Mouse (Mus musculus): ENCODE data around the gene Mrgbp. TPM values are rescaled to one million over a fixed set of nuclear protein-coding genes. Genes with fewer than 3 reads are reported as not detected.
A peak's percentile ranks its signal among the peaks of the same experiment; 100 is the strongest.

Mrgbp gene
- polyA plus RNA-seq, 1 experiment = 13.6 TPM

DNA sequence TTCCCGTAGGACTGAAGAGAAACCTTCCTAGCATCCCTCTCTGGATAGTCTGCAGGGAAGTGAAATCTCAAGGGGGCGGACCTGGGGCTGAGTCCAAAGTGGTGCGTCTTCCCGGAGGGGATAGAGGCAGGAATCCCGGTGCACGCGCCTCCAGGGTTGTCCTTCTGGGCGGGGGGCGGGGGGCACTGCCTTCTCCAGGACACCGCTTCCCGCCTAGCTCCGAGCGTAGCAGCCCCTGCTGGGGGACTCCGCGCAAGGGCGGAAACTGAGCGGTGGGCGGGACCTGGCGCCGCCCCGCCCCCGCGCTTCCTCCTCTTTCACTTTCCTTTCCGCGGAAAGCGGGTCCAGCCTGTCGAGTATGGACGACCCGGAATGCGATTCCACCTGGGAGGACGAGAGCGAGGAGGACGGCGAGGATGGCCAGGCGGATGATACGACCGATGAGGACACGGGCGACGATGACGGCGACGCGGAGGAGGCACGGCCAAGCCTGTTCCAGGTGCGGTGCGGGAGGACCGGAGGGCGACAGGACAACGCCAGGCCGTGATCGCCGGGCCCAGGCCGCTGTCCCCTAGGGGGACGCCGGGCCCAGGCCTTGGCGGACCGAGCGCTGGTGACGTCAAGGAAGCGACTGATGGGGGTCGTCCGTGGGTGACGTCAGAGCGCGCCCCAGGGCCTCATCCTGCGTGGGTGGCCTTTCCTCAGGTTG lies 8.2 kb downstream of the Mrgbp start, which contains the start of gene Ogfr:
Ogfr (plus strand) TSS at position 123 of the 709 bp plus-strand sequence.
- Histone ChIP-seq H3K27ac (ENCODE audit: insufficient read depth, low read depth, low read length) (peak within 1 kb of the TSS; percentile 84), H3K4me3 (ENCODE audit: insufficient read depth, low read depth, low read length) (peak within 1 kb of the TSS; percentile 78), H3K4me1 (ENCODE audit: control insufficient read depth, insufficient read depth, low read length) (no peaks in the 10 kb centered on the region; the same call in 1 of the 2 replicates), H3K27me3 (replicated peaks; ENCODE audit: control insufficient read depth, insufficient read depth, low read length) (no peaks in the 10 kb centered on the region), H3K36me3 (ENCODE audit: control insufficient read depth, insufficient read depth, low read length) (no peaks in the 10 kb centered on the region; the same call in 1 of the 2 replicates)
- DNase-seq = peak; percentile 85
- peak; percentile 5 for TF ChIP-seq POLR2A (IDR thresholded peaks at IDR 0.05; ENCODE audit: low read depth, low read length)
- no peak for TF ChIP-seq CTCF (conservative IDR thresholded peaks at IDR 0.05; ENCODE audit: insufficient read depth, insufficient read length, low read depth, low read length)
- under 1% methylated on average over 67 of the region's 67 CpGs for WGBS

- Histone ChIP-seq H3K4me1 (ENCODE audit: control insufficient read depth, insufficient read depth, low read length) (no peaks in the 10 kb centered on the region), H3K27me3 (replicated peaks; ENCODE audit: control insufficient read depth, insufficient read depth, low read length) (no peaks in the 10 kb centered on the region), H3K4me3 (ENCODE audit: insufficient read depth, low read depth, low read length) (no peak within 1 kb of the TSS), H3K27ac (ENCODE audit: insufficient read depth, low read depth, low read length) (no peak within 1 kb of the TSS), H3K36me3 (ENCODE audit: control insufficient read depth, insufficient read depth, low read length) (no peaks in the 10 kb centered on the region; the same call in 1 of the 2 replicates)
- TF ChIP-seq CTCF (conservative IDR thresholded peaks at IDR 0.05; ENCODE audit: insufficient read depth, insufficient read length, low read depth, low read length) (no peak), POLR2A (IDR thresholded peaks at IDR 0.05; ENCODE audit: low read depth, low read length) (no peak)
- no peak for DNase-seq
- WGBS = 45% methylated on average over 4 of the region's 4 CpGs
Measured at GRCm38 (mm10) chr2:180597490-180597889, 16.4 kb downstream of the Mrgbp start, which contains the start of gene Col9a3. Gene Col9a3, plus strand, starts transcription at chr2:180597790.

- no peak for DNase-seq
- Histone ChIP-seq H3K27me3 (replicated peaks; ENCODE audit: control insufficient read depth, insufficient read depth, low read length) (no peaks in the 10 kb centered on the region), H3K4me3 (ENCODE audit: insufficient read depth, low read depth, low read length) (no peak overlapping the region), H3K27ac (ENCODE audit: insufficient read depth, low read depth, low read length) (no peak overlapping the region), H3K36me3 (ENCODE audit: control insufficient read depth, insufficient read depth, low read length) (no peaks in the 10 kb centered on the region; the same call in 1 of the 2 replicates), H3K4me1 (ENCODE audit: control insufficient read depth, insufficient read depth, low read length) (no peaks in the 10 kb centered on the region)
- 16% methylated on average over 39 of the region's 41 CpGs for WGBS
- TF ChIP-seq CTCF (conservative IDR thresholded peaks at IDR 0.05; ENCODE audit: insufficient read depth, insufficient read length, low read depth, low read length) (no peak), POLR2A (IDR thresholded peaks at IDR 0.05; ENCODE audit: low read depth, low read length) (no peak)
Measured at GRCm38 (mm10) chr2:180598157-180598705, 17.1 kb downstream of the Mrgbp start.

DNA sequence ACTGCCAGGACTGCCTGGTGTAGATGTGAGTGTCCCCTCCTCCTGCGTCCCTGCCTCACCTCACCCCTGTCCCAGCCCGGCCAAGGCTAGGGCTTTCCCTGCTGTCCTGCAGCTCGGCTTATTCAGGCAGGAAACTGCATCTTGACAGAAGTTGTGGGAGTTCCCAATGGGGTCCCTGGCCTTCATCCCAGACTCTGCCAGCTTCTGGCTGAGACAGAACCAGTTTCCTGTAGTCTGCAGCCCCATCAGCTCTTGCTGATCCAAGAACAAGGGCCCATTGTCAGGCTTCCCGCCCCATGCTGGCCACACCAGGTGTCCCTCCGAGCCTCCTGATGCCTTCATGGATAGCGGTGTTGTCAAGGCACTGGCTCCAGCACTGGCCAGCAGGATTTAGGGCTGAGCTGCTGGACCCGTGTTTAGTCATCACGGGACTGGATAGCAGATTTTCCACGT lies 19.5 kb downstream of the Mrgbp start:
- Histone ChIP-seq H3K27ac (ENCODE audit: insufficient read depth, low read depth, low read length) (no peak overlapping the region), H3K4me1 (ENCODE audit: control insufficient read depth, insufficient read depth, low read length) (no peaks in the 10 kb centered on the region), H3K27me3 (replicated peaks; ENCODE audit: control insufficient read depth, insufficient read depth, low read length) (no peaks in the 10 kb centered on the region), H3K36me3 (ENCODE audit: control insufficient read depth, insufficient read depth, low read length) (no peaks in the 10 kb centered on the region), H3K4me3 (ENCODE audit: insufficient read depth, low read depth, low read length) (no peak overlapping the region)
- TF ChIP-seq CTCF (conservative IDR thresholded peaks at IDR 0.05; ENCODE audit: insufficient read depth, insufficient read length, low read depth, low read length) = no peak
- no peak for TF ChIP-seq POLR2A (IDR thresholded peaks at IDR 0.05; ENCODE audit: low read depth, low read length)
- no peak for DNase-seq
- 36% methylated on average over 9 of the region's 9 CpGs for WGBS

DNA sequence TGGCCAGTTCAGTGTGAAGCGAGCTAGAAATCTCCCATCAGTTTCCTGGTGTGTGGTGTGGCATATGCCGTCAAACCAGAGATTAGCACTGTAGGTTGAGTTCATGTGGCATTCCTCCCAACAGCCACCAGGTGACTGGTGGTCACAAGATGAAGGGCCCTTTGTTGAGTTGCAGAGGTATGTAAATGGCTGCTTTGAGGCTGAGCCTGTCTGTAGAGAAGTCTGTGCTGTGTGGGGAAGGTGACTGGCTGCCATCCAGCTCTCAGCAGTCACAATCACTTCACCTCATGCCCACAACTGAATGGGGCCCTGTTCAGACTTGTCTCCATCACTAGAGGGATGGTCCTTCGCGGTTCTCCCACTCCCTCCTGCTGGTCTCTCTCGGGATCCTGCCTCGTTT lies 23.7 kb downstream of the Mrgbp start:
- H3K27ac ChIP-seq (ENCODE audit: insufficient read depth, low read depth, low read length) = no peak overlapping the region
- 75% methylated on average over 6 of the region's 6 CpGs for WGBS
- no peaks in the 10 kb centered on the region for H3K36me3 ChIP-seq (ENCODE audit: control insufficient read depth, insufficient read depth, low read length)
- no peak for TF ChIP-seq CTCF (conservative IDR thresholded peaks at IDR 0.05; ENCODE audit: insufficient read depth, insufficient read length, low read depth, low read length)
- H3K27me3 ChIP-seq (replicated peaks; ENCODE audit: control insufficient read depth, insufficient read depth, low read length) = no peaks in the 10 kb centered on the region
- no peak for DNase-seq
- H3K4me1 ChIP-seq (ENCODE audit: control insufficient read depth, insufficient read depth, low read length) = no peaks in the 10 kb centered on the region
- H3K4me3 ChIP-seq (ENCODE audit: insufficient read depth, low read depth, low read length) = no peak overlapping the region

GRCm38 (mm10) chr2:180610283-180610682 lies 29.2 kb downstream of the Mrgbp start:
- Histone ChIP-seq H3K27ac (ENCODE audit: insufficient read depth, low read depth, low read length) (no peak overlapping the region), H3K4me3 (ENCODE audit: insufficient read depth, low read depth, low read length) (no peak overlapping the region), H3K4me1 (ENCODE audit: control insufficient read depth, insufficient read depth, low read length) (no peaks in the 10 kb centered on the region), H3K27me3 (replicated peaks; ENCODE audit: control insufficient read depth, insufficient read depth, low read length) (no peaks in the 10 kb centered on the region), H3K36me3 (ENCODE audit: control insufficient read depth, insufficient read depth, low read length) (no peaks in the 10 kb centered on the region)
- 78% methylated on average over 4 of the region's 4 CpGs for WGBS
- no peak for TF ChIP-seq POLR2A (IDR thresholded peaks at IDR 0.05; ENCODE audit: low read depth, low read length)
- no peak for TF ChIP-seq CTCF (conservative IDR thresholded peaks at IDR 0.05; ENCODE audit: insufficient read depth, insufficient read length, low read depth, low read length)
- DNase-seq = no peak

- 74% methylated on average over 2 of the region's 2 CpGs for WGBS
- no peak for TF ChIP-seq CTCF (conservative IDR thresholded peaks at IDR 0.05; ENCODE audit: insufficient read depth, insufficient read length, low read depth, low read length)
- no peak for TF ChIP-seq POLR2A (IDR thresholded peaks at IDR 0.05; ENCODE audit: low read depth, low read length)
- Histone ChIP-seq H3K27me3 (replicated peaks; ENCODE audit: control insufficient read depth, insufficient read depth, low read length) (no peaks in the 10 kb centered on the region), H3K36me3 (ENCODE audit: control insufficient read depth, insufficient read depth, low read length) (no peaks in the 10 kb centered on the region), H3K27ac (ENCODE audit: insufficient read depth, low read depth, low read length) (no peak overlapping the region), H3K4me3 (ENCODE audit: insufficient read depth, low read depth, low read length) (no peak overlapping the region), H3K4me1 (ENCODE audit: control insufficient read depth, insufficient read depth, low read length) (no peaks in the 10 kb centered on the region)
- no peak for DNase-seq
Measured at GRCm38 (mm10) chr2:180611882-180612281, 30.8 kb downstream of the Mrgbp start.

Other genes starting within 250 kb of the Mrgbp start
- 1.2 TPM in 2 replicates for gene Gata5, start 246.6 kb upstream of the Mrgbp start, polyA plus RNA-seq (2012; rRNA removed)
- gene Slco4a1, start 125.1 kb upstream of the Mrgbp start, polyA plus RNA-seq (2012; rRNA removed) = 49.4 and 64.7 TPM in 2 replicates
- not detected in 2 replicates for gene Ntsr1, start 81.3 kb upstream of the Mrgbp start, polyA plus RNA-seq (2012; rRNA removed)
- 31.3 and 35.5 TPM in 2 replicates for gene Ogfr, start 7.9 kb downstream of the Mrgbp start, polyA plus RNA-seq (2012; rRNA removed)
- 0.42 and 0.46 TPM in 2 replicates for gene Col9a3, start 16.5 kb downstream of the Mrgbp start, polyA plus RNA-seq (2012; rRNA removed)
- 0.04 and 0.05 TPM in 2 replicates for gene Tcfl5, start 61.4 kb downstream of the Mrgbp start, polyA plus RNA-seq (2012; rRNA removed)
- gene Dido1, start 128.7 kb downstream of the Mrgbp start, polyA plus RNA-seq (2012; rRNA removed) = 13.2 and 13.4 TPM in 2 replicates
- 33.3 and 35.4 TPM in 2 replicates for gene Gid8, start 128.8 kb downstream of the Mrgbp start, polyA plus RNA-seq (2012; rRNA removed)
- 1.9 and 3.0 TPM in 2 replicates for gene Slc17a9, start 144.0 kb downstream of the Mrgbp start, polyA plus RNA-seq (2012; rRNA removed)
- not detected in 2 replicates for gene Bhlhe23, start 195.6 kb downstream of the Mrgbp start, polyA plus RNA-seq (2012; rRNA removed)

Measured in kidney, adult 2 months (tissue).